Mouse (Mus musculus): ENCODE measurements around the gene Nptxr. TPM values are rescaled to one million over a fixed set of nuclear protein-coding genes. Genes with fewer than 3 reads are reported as not detected.

Nptxr gene
- polyA plus RNA-seq, 1 experiment from 2014 or later: 1.8 TPM

- DNase-seq (ENCODE audit: low spot score): no peak
- Histone ChIP-seq H3K4me1 (peaks cover 17% of the 10 kb centered on the region), H3K9me3 (no peaks in the 10 kb centered on the region), H3K4me3 (no peak overlapping the region), H3K27me3 (replicated peaks; ENCODE audit: low read depth, poor library complexity, severe bottlenecking) (no peaks in the 10 kb centered on the region), H3K36me3 (replicated peaks) (no peaks in the 10 kb centered on the region), H3K27ac (replicated peaks) (no peak overlapping the region)
- 87% methylated on average over 4 of the region's 4 CpGs for WGBS
These were observed 49.4 kb downstream of the Nptxr start for GRCm38 (mm10) chr15:79755176-79755575.

- peaks cover 17% of the 10 kb centered on the region for H3K4me1 ChIP-seq
- no peak overlapping the region for H3K4me3 ChIP-seq
- H3K9me3 ChIP-seq: no peaks in the 10 kb centered on the region
- H3K27ac ChIP-seq (replicated peaks): no peak overlapping the region
- WGBS: 53% methylated on average over 4 of the region's 4 CpGs
- no peaks in the 10 kb centered on the region for H3K27me3 ChIP-seq (replicated peaks; ENCODE audit: low read depth, poor library complexity, severe bottlenecking)
- no peak for DNase-seq (ENCODE audit: low spot score)
- H3K36me3 ChIP-seq (replicated peaks): no peaks in the 10 kb centered on the region
These were observed 50.7 kb downstream of the Nptxr start for GRCm38 (mm10) chr15:79753873-79754272.

GRCm38 (mm10) chr15:79753420-79753752 is 51.2 kb downstream of the Nptxr start:
- Histone ChIP-seq H3K4me3 (no peak overlapping the region), H3K36me3 (replicated peaks) (no peaks in the 10 kb centered on the region), H3K4me1 (peaks cover 17% of the 10 kb centered on the region), H3K27ac (replicated peaks) (no peak overlapping the region; the same call in 1 of the 2 replicates), H3K27me3 (replicated peaks; ENCODE audit: low read depth, poor library complexity, severe bottlenecking) (no peaks in the 10 kb centered on the region), H3K9me3 (no peaks in the 10 kb centered on the region)
- no peak for DNase-seq (ENCODE audit: low spot score)
- WGBS: 89% methylated on average over 3 of the region's 3 CpGs

GRCm38 (mm10) chr15:79752742-79753419 is 51.7 kb downstream of the Nptxr start:
- Histone ChIP-seq H3K4me1 (peaks cover 17% of the 10 kb centered on the region), H3K4me3 (no peak overlapping the region)
- WGBS: 22% methylated on average over 11 of the region's 11 CpGs

GRCm38 (mm10) chr15:79751772-79752171 is 52.8 kb downstream of the Nptxr start:
- Histone ChIP-seq H3K27me3 (replicated peaks; ENCODE audit: low read depth, poor library complexity, severe bottlenecking) (no peaks in the 10 kb centered on the region), H3K36me3 (replicated peaks) (no peaks in the 10 kb centered on the region), H3K4me1 (peaks cover 17% of the 10 kb centered on the region), H3K4me3 (no peak overlapping the region), H3K27ac (replicated peaks) (no peak overlapping the region), H3K9me3 (no peaks in the 10 kb centered on the region)
- DNase-seq (ENCODE audit: low spot score): no peak
- 82% methylated on average over 17 of the region's 17 CpGs for WGBS

More at GRCm38 (mm10) chr15:79752742-79753419, 51.7 kb downstream of the Nptxr start:
- H3K27ac ChIP-seq (replicated peaks): no peak overlapping the region; the same call in 1 of the 2 replicates
- peak; percentile 84 for DNase-seq (ENCODE audit: low spot score)
- no peaks in the 10 kb centered on the region for H3K36me3 ChIP-seq (replicated peaks)
- no peaks in the 10 kb centered on the region for H3K9me3 ChIP-seq
- no peaks in the 10 kb centered on the region for H3K27me3 ChIP-seq (replicated peaks; ENCODE audit: low read depth, poor library complexity, severe bottlenecking)

- no peaks in the 10 kb centered on the region for H3K9me3 ChIP-seq
- peaks cover 7% of the 10 kb centered on the region; the same call in 1 of the 2 replicates for H3K4me1 ChIP-seq
- H3K27ac ChIP-seq (replicated peaks): no peak overlapping the region
- H3K36me3 ChIP-seq (replicated peaks): no peaks in the 10 kb centered on the region
- 90% methylated on average over 8 of the region's 8 CpGs for WGBS
- H3K27me3 ChIP-seq (replicated peaks; ENCODE audit: low read depth, poor library complexity, severe bottlenecking): no peaks in the 10 kb centered on the region
- no peak overlapping the region for H3K4me3 ChIP-seq
- no peak for DNase-seq (ENCODE audit: low spot score)
These were observed 54.3 kb downstream of the Nptxr start for GRCm38 (mm10) chr15:79750266-79750665.

- no peaks in the 10 kb centered on the region for H3K27me3 ChIP-seq (replicated peaks; ENCODE audit: low read depth, poor library complexity, severe bottlenecking)
- H3K4me3 ChIP-seq: no peak overlapping the region
- H3K4me1 ChIP-seq: peaks cover 7% of the 10 kb centered on the region
- no peaks in the 10 kb centered on the region for H3K9me3 ChIP-seq
- H3K27ac ChIP-seq (replicated peaks): no peak overlapping the region
- no peak for DNase-seq (ENCODE audit: low spot score)
- 91% methylated on average over 7 of the region's 7 CpGs for WGBS
- peaks cover 2% of the 10 kb centered on the region; the same call in 1 of the 2 replicates for H3K36me3 ChIP-seq (replicated peaks)
These were observed 55.4 kb downstream of the Nptxr start for GRCm38 (mm10) chr15:79749162-79749561.

GRCm38 (mm10) chr15:79747998-79748397 is 56.6 kb downstream of the Nptxr start:
- Histone ChIP-seq H3K27ac (replicated peaks) (no peak overlapping the region), H3K36me3 (replicated peaks) (peaks cover 4% of the 10 kb centered on the region; the same call in 1 of the 2 replicates), H3K4me1 (peaks cover 6% of the 10 kb centered on the region), H3K9me3 (no peaks in the 10 kb centered on the region), H3K27me3 (replicated peaks; ENCODE audit: low read depth, poor library complexity, severe bottlenecking) (no peaks in the 10 kb centered on the region), H3K4me3 (0 out of 2 replicates have a peak overlapping the region, but pooled peaks have one; percentile 8)
- 47% methylated on average over 11 of the region's 11 CpGs for WGBS
- DNase-seq (ENCODE audit: low spot score): peak; percentile 59

GRCm38 (mm10) chr15:79745883-79746282 is 58.7 kb downstream of the Nptxr start:
- no peak for DNase-seq (ENCODE audit: low spot score)
- WGBS: 88% methylated on average over 5 of the region's 5 CpGs
- Histone ChIP-seq H3K36me3 (replicated peaks) (peaks cover 4% of the 10 kb centered on the region; the same call in 1 of the 2 replicates), H3K4me3 (no peak overlapping the region), H3K9me3 (no peaks in the 10 kb centered on the region), H3K4me1 (peaks cover 18% of the 10 kb centered on the region), H3K27ac (replicated peaks) (no peak overlapping the region), H3K27me3 (replicated peaks; ENCODE audit: low read depth, poor library complexity, severe bottlenecking) (no peaks in the 10 kb centered on the region)

- Histone ChIP-seq H3K9me3 (no peaks in the 10 kb centered on the region), H3K4me1 (peaks cover 24% of the 10 kb centered on the region), H3K4me3 (no peak overlapping the region), H3K27me3 (replicated peaks; ENCODE audit: low read depth, poor library complexity, severe bottlenecking) (no peaks in the 10 kb centered on the region), H3K36me3 (replicated peaks) (peaks cover 4% of the 10 kb centered on the region; the same call in 1 of the 2 replicates), H3K27ac (replicated peaks) (no peak overlapping the region)
- 86% methylated on average over 10 of the region's 10 CpGs for WGBS
- no peak for DNase-seq (ENCODE audit: low spot score)
These were observed 59.3 kb downstream of the Nptxr start for GRCm38 (mm10) chr15:79745312-79745711.

- peaks cover 5% of the 10 kb centered on the region for H3K36me3 ChIP-seq (replicated peaks)
- no peak for DNase-seq (ENCODE audit: low spot score)
- 80% methylated on average over 8 of the region's 8 CpGs for WGBS
- peaks cover 28% of the 10 kb centered on the region for H3K4me1 ChIP-seq
- no peak overlapping the region for H3K27ac ChIP-seq (replicated peaks)
- H3K4me3 ChIP-seq: no peak overlapping the region
- H3K27me3 ChIP-seq (replicated peaks; ENCODE audit: low read depth, poor library complexity, severe bottlenecking): no peaks in the 10 kb centered on the region
- no peaks in the 10 kb centered on the region for H3K9me3 ChIP-seq
These were observed 59.8 kb downstream of the Nptxr start for GRCm38 (mm10) chr15:79744742-79745141.

- Histone ChIP-seq H3K9me3 (no peaks in the 10 kb centered on the region), H3K4me1 (peaks cover 35% of the 10 kb centered on the region), H3K27me3 (replicated peaks; ENCODE audit: low read depth, poor library complexity, severe bottlenecking) (no peaks in the 10 kb centered on the region), H3K36me3 (replicated peaks) (peaks cover 12% of the 10 kb centered on the region), H3K4me3 (no peak overlapping the region), H3K27ac (replicated peaks) (no peak overlapping the region)
- DNase-seq (ENCODE audit: low spot score): no peak
- WGBS: 93% methylated on average over 11 of the region's 11 CpGs
These were observed 60.6 kb downstream of the Nptxr start for GRCm38 (mm10) chr15:79744001-79744400.

GRCm38 (mm10) chr15:79742706-79743023 is 61.9 kb downstream of the Nptxr start:
- Histone ChIP-seq H3K4me1 (peaks cover 41% of the 10 kb centered on the region), H3K27ac (replicated peaks) (peak overlapping the region; percentile 96), H3K27me3 (replicated peaks; ENCODE audit: low read depth, poor library complexity, severe bottlenecking) (no peaks in the 10 kb centered on the region), H3K36me3 (replicated peaks) (peaks cover 25% of the 10 kb centered on the region), H3K9me3 (no peaks in the 10 kb centered on the region), H3K4me3 (peak overlapping the region; percentile 97)
- under 1% methylated on average over 23 of the region's 23 CpGs for WGBS
- no peak for DNase-seq (ENCODE audit: low spot score)

Data from embryonic facial prominence, embryonic 10.5 days (tissue).